ENCODE assay signal across 27 mouse cellular contexts in genomic region chr6:100086807-100087206, GRCm38 (mm10).
DNase-seq lines count a peak whose midpoint lies in the region; ATAC-seq and TF ChIP-seq lines count a peak whose summit lies in the region.
"Had no signal": no experiment of that assay in that cellular context is flagged by ENCODE, and none has a peak within 500 bp of the region (broad histone marks: within the 10 kb centered on the region; RNA-seq: fewer than 3 reads in every experiment).

No protein-coding gene starts in this region.

- no peak for TF ChIP-seq CTCF in forebrain, postnatal 0 days (IDR thresholded peaks at IDR 0.05; ENCODE audit: low read depth)

- H3K36me3 ChIP-seq in forebrain, postnatal 0 days (ENCODE audit: insufficient read depth) = no peaks in the 10 kb centered on the region
- H3K36me3 ChIP-seq in forebrain, embryonic 15.5 days = no peaks in the 10 kb centered on the region
- H3K36me3 ChIP-seq in splenic B cell, adult 2 months (ENCODE audit: control insufficient read depth, insufficient read depth, low read length, poor library complexity, severe bottlenecking) = no peaks in the 10 kb centered on the region
- H3K36me3 ChIP-seq: embryonic facial prominence, embryonic 10.5 days; embryonic facial prominence, embryonic 13.5 days; heart, embryonic 12.5 days; heart, embryonic 15.5 days had no signal

- H3K4me2 ChIP-seq in forebrain, postnatal 0 days (ENCODE audit: low read depth) = no peak overlapping the region
- H3K4me2 ChIP-seq in forebrain, embryonic 15.5 days (replicated peaks) = no peak overlapping the region
- H3K4me2 ChIP-seq: embryonic facial prominence, embryonic 13.5 days; heart, embryonic 12.5 days; heart, embryonic 15.5 days; hindbrain, embryonic 14.5 days had no signal

- peak; percentile 20; the same call in 1 of the 2 replicates for ATAC-seq in forebrain, postnatal 0 days
- no peak for ATAC-seq in forebrain, embryonic 15.5 days (replicated peaks)
- ATAC-seq: hindbrain, postnatal 0 days; inflammation-experienced regulatory T-cells, adult 6 months; intestine, embryonic 16.5 days had no signal

- no peaks in the 10 kb centered on the region for H3K27me3 ChIP-seq in forebrain, postnatal 0 days (ENCODE audit: insufficient read depth, low read length)
- H3K27me3 ChIP-seq in forebrain, embryonic 15.5 days = no peaks in the 10 kb centered on the region
- H3K27me3 ChIP-seq in splenic B cell, adult 2 months (ENCODE audit: control insufficient read depth, insufficient read depth, low read length, poor library complexity, severe bottlenecking) = no peaks in the 10 kb centered on the region
- H3K27me3 ChIP-seq: embryonic facial prominence, embryonic 13.5 days had no signal

- no peak overlapping the region for H3K4me3 ChIP-seq in forebrain, postnatal 0 days (ENCODE audit: low read depth, low read length)
- no peak overlapping the region for H3K4me3 ChIP-seq in forebrain, embryonic 15.5 days
- H3K4me3 ChIP-seq: embryonic facial prominence, embryonic 10.5 days; embryonic facial prominence, embryonic 13.5 days; erythroblast, embryonic 14.5 days; heart, embryonic 12.5 days; heart, embryonic 15.5 days had no signal

- no peak overlapping the region for H3K9ac ChIP-seq in forebrain, postnatal 0 days
- H3K9ac ChIP-seq in forebrain, embryonic 15.5 days (replicated peaks) = no peak overlapping the region
- H3K9ac ChIP-seq: embryonic facial prominence, embryonic 13.5 days; heart, embryonic 12.5 days; heart, embryonic 15.5 days; hindbrain, embryonic 14.5 days had no signal

- intact Hi-C loops in left cerebral cortex, postnatal 10 days (cut with DNase I) = no loop called here

- no peaks in the 10 kb centered on the region for H3K9me3 ChIP-seq in forebrain, postnatal 0 days (ENCODE audit: low read length)
- H3K9me3 ChIP-seq in forebrain, embryonic 15.5 days = no peaks in the 10 kb centered on the region
- H3K9me3 ChIP-seq: embryonic facial prominence, embryonic 10.5 days; embryonic facial prominence, embryonic 13.5 days; heart, embryonic 15.5 days had no signal

- WGBS in forebrain, postnatal 0 days = 51% methylated on average over 7 of the region's 7 CpGs
- WGBS in forebrain, embryonic 15.5 days = 59% methylated on average over 7 of the region's 7 CpGs

- H3K4me1 ChIP-seq in forebrain, postnatal 0 days (ENCODE audit: insufficient read depth) = no peaks in the 10 kb centered on the region
- no peaks in the 10 kb centered on the region for H3K4me1 ChIP-seq in forebrain, embryonic 15.5 days
- H3K4me1 ChIP-seq: embryonic facial prominence, embryonic 10.5 days; embryonic facial prominence, embryonic 13.5 days had no signal

- no peak for DNase-seq in forebrain, postnatal 0 days
- DNase-seq in A20 (ENCODE audit: low read depth, low spot score) = peak; percentile 56
- peak; percentile 4 to 6 for DNase-seq in B cell, adult 2 months
- peak; percentile 49 for DNase-seq in splenic B cell, adult 2 months (ENCODE audit: low read depth, low spot score)
- no peak for DNase-seq in left cerebral cortex, postnatal 10 days (ENCODE audit: extremely low spot score in 1 of 2, low spot score in 2 of 2)
- DNase-seq: adrenal gland, adult 2 months; adrenal gland, postnatal 14 days; cerebellum, adult 11-12 months; cerebellum, adult 8-10 months; cerebellum, postnatal 10 days; cerebellum, postnatal 36 days; embryo, embryonic 11 days; gastrocnemius, postnatal 10 days; heart, adult 18-20 months; heart, postnatal 10 days; heart, postnatal 36 days; kidney, adult 18-20 months had no signal

- H3K27ac ChIP-seq in forebrain, postnatal 0 days (ENCODE audit: low read depth, low read length) = no peak overlapping the region
- no peak overlapping the region for H3K27ac ChIP-seq in forebrain, embryonic 15.5 days (replicated peaks)
- H3K27ac ChIP-seq: embryonic facial prominence, embryonic 10.5 days; embryonic facial prominence, embryonic 13.5 days; heart, embryonic 15.5 days; hindbrain, embryonic 14.5 days; hindbrain, postnatal 0 days had no signal

Comparison
In these comparisons a context has a peak if more than half of its experiments do, and no peak if none do; other contexts are left out.
1. DNase-seq: peak in A20 (single experiment), B cell, adult 2 months (2 of 2) and splenic B cell, adult 2 months (single experiment); none in forebrain, postnatal 0 days (single experiment) and left cerebral cortex, postnatal 10 days (0 of 2).